Mouse (Mus musculus) R1 (cell line): ENCODE results near the gene Fam78a.

ENCODE experiments used
- DNase-seq: peaks from one replicate; pipeline ENCODE4 v3.0.0-alpha.2; 2018; ENCODE audit warnings: low read depth, low spot score

Gene Fam78a

DNA sequence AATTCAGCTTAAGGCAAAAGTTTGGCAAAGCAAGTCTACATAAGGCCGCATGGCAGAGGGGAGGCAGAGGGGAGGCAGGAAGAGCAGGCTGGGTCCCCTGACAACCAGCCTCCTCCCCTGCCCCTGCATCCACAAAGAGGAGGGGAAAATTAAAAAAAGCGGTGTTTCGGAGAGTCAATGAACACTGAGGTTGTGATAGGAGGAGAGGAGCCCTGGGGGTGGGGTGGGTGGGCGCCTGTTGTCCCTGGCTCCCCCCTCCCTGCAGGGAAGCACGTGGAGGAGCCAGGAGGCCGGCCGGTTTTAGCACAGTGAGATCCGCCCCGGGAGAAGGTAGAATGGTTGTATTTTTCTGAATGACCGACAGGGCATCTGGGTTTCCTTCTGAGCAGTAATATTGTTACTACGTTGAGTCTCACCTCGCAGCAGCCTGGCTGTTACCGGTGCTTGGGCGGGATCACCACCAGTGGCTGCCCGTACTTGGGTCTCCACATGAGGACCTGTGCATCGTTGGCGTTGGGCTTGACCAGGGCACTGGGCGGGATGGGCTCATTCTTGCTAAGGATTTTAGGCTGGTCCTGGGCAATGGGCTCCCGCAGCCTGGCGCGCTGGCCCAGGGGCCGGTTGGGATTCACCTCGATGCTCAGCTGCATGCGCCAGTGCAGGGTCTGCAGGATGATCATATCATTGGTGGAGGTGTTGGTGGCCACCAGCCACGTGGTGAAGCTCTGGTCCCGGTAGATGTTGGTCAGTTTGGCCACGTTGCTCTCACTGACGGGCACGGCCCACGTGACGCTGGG is 15.6 kb downstream of the Fam78a start:
- peak; percentile 76 for DNase-seq

GRCm38 (mm10) chr2:32066005-32066404 is 18.7 kb downstream of the Fam78a start:
- no peak for DNase-seq

- DNase-seq, result no peak
These were observed 19.3 kb downstream of the Fam78a start for GRCm38 (mm10) chr2:32065371-32065791.

DNA sequence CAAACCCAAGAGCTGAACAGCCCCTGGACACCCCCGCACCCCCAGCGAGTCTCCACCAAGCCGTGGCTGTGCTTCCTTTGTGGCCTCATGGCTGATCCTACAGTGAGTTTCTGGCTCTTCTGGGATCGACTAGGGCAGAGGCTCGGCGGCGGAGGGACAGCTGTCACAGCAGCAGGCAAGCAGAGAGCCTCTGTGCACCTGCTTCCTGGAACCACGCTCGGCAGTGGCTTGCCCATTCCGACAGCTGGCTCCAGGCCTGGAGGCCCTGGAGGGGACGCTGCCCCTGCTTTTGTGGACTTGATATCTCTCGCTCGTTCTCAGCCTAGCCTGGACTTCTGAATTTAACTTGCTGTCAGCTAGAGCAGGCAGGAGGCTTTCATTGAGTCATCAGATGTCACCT is 19.7 kb downstream of the Fam78a start:
- DNase-seq, result no peak

- no peak for DNase-seq
These were observed 21.1 kb downstream of the Fam78a start for GRCm38 (mm10) chr2:32063451-32064151.

DNA sequence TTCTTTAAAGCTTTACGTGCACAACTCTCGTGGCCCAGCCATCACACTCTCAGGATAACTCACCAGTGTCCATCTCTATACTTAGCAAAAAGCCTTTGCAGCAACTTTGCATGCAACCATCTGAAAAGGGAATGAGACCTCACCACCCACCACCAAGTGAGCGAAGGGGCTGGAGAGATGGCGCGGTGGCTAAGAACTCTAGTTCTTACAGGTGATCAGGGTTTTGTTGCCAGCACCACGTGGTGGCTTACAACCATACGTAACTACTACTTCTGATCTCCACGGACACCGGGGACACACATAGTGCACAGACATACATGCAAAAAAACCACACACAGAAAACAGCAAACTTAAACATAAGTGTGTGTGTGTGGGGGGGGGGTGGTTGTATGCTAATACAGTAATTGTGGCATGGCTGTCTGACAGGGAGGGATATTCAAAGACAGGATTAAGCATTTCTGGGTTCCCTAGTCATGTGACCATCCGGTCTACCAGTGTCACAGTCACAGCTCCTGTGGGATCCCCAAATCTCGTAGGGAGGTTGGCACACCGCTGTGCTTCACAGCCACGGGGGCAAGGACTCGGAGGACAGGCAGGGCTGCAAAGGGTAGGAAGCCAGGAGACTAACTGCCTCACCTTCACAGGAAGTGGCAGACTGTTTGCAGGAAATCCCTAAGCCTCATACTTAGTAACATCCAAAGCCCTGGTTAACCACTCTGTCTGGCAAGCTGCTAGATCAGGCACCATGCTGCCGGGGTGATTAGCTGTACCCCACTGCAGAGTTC is 21.8 kb downstream of the Fam78a start:
- no peak for DNase-seq

DNA sequence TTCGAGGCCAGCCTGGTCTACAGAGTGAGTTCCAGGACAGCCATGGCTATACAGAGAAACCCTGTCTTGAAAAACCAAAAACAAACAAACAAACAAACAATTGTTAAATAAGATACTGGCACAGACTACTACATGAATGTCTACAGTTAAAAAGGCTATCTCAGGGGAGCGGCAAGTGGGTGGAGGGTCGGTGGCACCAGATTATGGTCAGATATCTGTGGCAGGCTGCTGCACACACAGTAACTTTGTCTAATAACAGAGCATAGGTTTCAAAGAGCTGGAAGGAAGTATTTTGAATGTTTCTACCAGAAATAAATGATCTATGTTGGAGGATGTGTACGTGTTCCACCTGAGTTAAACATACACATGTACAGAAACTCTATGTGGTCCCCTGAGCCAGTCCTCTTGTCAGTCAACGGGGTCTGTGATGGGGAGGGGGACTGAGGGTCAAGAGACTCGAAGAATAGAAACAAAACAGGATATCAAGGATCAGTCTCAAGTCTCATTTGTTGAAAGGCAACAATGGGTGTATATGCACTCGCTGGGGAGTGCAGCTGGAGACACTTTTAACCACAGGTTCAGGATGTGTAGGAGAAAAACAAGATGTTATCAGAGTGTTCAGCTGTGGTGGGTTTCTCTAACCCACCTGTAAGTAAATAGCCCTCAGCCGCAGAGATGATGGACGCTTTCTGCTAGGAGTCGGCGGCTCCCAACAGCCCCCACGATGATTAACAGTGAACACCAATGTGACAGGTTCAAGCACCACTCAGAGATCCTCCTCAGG is 22.7 kb downstream of the Fam78a start:
- no peak for DNase-seq

DNA sequence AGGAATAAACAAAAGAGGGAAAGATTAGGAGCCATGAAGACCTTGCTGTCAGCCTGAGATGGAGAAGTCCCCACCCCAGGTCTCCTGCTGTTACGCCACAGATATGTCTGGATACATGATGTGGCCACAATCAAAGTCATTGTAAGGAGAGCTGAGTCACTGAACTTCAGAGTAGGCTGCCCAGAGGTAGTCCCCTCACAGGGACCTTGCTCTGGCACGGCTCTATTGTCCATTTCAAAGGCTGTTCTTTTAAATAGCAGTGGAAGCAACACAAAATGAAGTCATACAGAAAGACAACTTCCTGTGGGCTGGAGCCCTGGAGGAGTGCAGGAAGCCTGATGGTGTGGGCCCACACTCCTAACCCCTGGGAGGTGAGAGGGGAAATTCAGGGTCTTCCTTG is 23.5 kb downstream of the Fam78a start:
- DNase-seq, result no peak

DNA sequence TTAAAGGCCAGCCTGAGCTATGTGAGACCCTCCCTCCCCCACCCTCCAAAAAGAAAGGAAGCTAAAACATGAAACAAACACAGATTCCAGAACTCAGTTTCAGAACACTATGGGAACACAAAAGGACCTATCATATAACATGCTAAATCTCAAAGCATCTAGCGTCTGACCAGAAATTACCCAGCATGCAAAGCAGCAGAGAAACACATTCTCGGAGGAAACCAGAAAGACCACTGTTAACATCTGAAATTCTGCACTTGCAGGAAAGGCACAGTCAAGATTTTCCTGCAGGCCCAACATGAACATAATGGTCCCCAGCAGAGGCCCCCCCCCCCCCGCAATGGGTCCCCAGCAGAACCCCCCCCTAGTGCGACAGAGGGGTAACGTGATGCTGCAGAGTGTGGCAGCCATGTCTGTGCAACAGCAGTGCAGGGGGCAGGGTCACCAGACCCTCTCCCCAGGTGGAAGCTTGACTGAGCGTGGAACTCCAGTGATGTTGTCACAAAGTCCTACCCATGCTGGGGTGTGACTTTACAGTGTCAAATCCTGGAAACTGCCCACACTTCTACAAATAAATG is 24.3 kb downstream of the Fam78a start:
- no peak for DNase-seq

DNA sequence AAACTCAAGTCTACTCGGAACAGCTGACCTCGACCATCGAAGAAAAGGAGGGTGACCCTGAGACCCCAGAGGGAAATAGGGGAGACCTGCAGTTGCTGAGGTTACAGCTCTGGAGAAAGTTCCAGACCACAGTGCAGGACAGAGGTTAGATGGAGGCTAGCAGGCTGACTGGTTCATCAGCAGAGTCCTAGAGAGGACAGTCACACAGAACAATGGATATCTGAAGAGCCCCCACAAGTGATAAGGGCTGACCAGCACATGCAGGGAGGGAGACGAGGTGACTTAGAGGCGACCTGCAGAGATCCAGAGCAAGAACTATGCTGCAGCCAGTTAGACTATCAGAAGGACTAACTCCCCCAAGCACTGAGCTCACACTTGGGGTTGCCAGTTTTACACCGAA is 25.0 kb downstream of the Fam78a start:
- no peak for DNase-seq

- no peak for DNase-seq
These were observed 25.9 kb downstream of the Fam78a start for GRCm38 (mm10) chr2:32058716-32059115.

- DNase-seq, result no peak
These were observed 26.4 kb downstream of the Fam78a start for GRCm38 (mm10) chr2:32058241-32058640.

GRCm38 (mm10) chr2:32057794-32058193 is 26.9 kb downstream of the Fam78a start:
- no peak for DNase-seq

- no peak for DNase-seq
These were observed 27.3 kb downstream of the Fam78a start for GRCm38 (mm10) chr2:32057360-32057759.

DNA sequence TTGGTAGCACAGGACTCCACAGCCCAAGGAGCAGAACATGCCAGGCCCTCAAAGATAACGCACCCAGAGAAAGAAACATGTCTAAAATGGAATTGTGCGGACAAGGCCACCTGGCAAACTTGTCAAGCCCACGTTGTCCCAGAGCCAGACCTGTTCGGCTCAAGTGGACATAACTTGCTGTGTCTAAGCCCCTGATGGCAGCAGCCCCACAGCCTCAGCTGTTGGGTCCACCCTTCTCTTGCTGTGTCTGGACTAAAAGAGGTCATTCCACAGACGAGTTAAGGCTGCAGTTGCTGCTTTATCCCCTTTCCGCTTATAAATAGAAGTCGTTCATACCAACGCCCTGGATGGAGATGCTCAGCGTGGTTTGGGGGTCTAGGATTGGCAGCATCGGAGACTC is 28.1 kb downstream of the Fam78a start:
- DNase-seq, result no peak

DNA sequence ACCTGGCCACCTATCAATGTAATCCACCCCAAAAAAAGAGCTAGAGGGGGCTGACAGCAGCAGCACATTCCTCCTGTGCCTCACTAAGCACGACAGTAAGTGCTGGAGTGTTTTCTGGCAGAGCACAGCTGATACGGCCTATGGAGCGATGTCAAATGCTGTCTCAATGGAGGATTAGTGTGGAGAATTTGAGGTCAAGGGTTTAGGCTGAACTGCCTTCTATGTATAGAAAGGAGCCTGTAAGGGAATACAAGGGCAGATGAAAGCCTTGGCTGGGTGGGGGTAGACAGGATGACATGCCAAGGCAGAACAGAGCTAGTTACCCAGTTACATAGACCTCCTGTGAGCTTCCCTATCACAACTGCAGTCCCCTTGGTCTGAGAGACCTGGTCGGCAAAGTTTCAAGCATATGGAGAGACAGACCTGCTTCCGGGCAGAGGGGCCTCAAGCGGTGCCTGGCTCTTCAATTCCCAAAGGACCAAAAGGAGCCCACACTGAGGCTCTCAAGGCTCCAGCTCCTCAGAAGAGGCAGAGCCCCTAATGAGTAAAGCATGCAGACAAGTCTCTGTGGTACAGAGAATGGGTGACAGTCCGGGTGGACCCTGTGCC is 29.2 kb downstream of the Fam78a start:
- DNase-seq, result no peak

GRCm38 (mm10) chr2:32052418-32052817 is 32.2 kb downstream of the Fam78a start:
- DNase-seq, result no peak

GRCm38 (mm10) chr2:32051791-32052190 is 32.9 kb downstream of the Fam78a start:
- no peak for DNase-seq

DNA sequence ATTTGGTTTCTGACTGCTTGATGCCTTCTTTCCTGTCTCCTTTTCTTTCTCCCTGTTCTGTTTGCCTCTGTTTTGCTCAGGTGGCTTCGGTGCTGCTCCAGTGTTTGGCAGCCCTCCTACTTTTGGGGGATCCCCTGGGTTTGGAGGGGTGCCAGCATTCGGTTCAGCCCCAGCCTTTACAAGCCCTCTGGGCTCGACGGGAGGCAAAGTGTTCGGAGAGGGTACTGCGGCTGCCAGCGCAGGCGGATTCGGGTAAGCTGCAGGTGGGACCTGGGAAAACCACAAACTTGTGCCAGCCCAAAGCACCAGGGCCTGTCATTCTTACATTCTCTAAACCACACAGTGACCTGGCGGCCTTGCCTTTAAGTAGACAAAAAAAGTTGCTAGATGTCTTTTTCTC is 37.3 kb downstream of the Fam78a start:
- no peak for DNase-seq

GRCm38 (mm10) chr2:32046009-32046408 is 38.6 kb downstream of the Fam78a start:
- DNase-seq, result no peak

DNA sequence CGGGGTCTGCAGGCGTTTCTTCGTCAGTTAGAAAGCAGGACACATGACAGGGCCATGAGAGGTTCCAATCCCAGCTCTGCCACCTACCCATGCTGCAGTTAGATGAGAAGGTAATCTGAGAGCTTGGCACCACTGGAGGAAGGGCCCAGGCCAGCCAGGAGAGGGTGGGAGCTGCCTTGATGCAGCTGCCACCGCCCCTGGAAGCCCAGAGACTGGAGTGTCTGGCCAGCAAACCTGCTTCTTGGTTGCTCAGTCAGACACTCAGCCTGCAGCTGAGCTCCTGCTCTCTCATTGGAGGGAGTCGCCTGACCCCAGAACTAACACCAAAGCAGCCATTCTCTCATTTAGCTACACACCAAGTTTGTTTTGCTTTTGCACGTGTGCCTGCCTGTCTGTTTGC is 39.3 kb downstream of the Fam78a start:
- DNase-seq, result no peak
